Mouse (Mus musculus) kidney, adult 9 months (tissue): Measurements from ENCODE around the gene Crym.

ENCODE experiments used
- DNase-seq: peaks from one replicate; pipeline ENCODE4 v3.0.0; 2022

The Crym gene

DNA sequence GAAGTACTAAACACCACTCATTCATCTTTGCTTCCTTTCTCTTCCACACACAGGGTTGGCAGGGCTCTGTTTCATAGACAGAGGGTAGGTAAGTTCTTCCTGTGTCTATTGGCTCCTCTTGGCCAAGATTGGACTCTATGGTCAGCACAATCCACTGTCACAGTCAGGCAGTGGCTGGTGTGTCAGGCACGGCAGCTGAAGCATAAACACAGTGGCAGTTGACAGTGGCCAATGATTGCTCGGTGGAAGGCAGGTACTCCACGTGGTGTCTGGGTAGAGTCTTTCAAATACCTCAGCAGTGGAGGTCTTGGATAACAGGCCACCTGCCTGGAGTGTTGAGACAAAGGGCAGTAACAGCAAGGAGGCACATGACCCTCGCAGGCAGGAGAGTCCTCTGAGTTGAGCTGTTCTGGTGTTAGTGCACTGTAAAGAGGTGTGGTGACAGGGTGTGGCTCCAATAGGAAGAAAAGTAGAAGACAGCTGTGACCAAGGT, 43.7 kb downstream of the Crym start:
- DNase-seq: no peak

DNA sequence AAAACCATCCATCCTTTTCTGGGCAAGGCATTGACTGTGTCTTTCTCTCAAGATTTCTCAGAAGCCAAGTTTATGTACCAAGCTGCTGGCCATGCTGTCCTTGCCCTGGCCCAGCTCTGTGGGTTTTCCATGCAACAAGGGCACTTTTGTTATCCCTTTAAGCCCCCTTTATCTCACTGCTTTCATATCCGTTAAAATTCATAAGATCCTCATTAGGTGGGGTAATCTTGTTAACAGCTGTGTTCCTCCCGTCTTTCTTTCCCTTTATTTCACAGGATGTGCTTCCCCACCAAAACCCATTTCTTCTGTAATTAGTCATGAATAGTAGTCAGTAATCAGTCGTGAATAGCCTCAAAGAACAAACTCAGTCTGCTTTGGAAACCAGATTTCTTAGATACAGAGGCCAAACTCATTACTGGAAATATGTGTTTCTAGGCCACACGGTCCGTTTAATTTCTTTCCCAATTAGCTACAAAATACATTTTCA, 44.3 kb downstream of the Crym start:
- no peak for DNase-seq

DNA sequence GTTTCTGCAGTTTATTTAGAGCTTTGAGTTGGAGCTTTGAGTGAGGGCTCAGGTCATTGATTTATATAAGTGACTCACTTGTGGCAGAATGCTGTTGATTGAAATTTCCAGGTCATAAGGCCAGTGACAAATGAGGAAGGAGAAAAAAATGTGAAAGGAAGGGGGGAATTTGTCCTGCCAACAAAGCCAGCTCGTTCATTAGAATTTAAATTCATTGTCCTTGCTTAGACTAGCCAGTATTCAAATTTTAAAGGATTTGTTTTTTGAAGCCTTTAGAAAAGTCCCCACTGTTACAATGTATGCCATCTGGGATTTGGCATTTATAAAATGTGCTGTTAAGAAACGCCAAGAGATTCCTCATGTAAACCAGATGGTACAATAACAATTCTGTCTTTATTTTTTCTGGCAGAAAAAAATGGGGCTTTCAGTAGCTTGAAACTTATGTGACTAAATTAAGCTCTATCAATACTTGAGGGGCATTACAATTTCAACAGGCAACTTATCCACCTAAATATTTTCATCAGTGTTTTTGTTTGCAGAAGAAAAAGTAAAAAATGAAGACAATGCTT, 45.0 kb downstream of the Crym start:
- no peak for DNase-seq

DNA sequence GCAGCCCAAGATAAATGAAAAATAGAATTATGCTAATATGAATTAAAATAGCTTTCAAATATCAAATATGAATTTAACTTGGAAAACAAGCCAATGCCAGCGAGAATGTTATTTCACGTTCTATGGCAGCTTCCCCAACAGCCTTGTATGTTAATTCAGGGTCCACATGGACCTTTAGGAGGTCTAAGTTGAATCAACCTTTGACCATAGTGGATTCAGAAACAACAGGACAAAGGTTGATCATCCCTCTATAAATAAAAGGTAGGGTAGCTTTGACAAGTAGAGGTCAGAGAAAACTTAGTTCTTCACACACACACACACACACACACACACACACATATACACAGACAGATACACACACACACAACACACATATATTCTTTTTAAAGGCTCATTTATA, 51.0 kb downstream of the Crym start:
- peak; percentile 34 for DNase-seq

DNA sequence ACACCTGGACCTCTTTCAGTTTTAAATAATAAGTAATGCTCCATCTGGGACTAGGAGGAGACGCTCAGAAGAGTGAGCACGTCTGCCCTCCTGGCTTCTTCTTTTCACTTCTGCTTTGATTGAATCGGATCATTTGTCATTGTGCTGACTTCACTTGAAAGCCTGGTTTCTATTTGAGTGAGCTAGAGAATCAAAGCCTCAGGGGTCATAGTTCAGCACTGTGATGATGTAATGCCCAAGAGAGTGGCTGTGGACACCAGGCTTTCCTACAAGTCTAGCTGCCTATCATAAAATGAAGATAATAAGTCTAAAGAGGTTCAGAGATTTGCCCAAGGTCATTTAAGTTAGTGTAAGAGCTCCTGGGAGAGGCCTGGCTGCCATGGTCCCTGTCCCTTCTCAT, 51.7 kb downstream of the Crym start:
- DNase-seq: peak; percentile 78

DNA sequence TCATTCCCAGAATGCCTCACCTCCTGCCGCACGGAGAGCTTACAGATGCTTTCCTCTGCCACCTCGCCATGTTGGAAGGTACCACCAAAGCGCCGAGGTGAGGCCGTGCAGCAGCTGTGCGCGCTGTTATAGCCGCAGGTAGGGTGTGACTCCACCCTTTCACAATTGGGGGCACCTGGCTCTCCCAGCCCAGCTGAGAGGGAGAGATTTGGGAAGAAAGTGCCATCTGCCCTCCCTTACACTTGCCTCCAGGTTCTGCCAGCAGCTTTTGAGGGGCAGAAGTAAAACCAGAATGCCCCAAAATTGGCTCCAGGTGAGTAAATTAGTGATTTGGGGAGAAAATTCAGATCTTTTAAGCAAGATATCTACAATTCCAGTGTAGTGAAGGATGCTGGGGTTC, 56.7 kb downstream of the Crym start, which contains the start of gene Zp2:
Zp2 (minus strand) TSS at position 101 of the 400 bp plus-strand sequence.
- no peak for DNase-seq

GRCm38 (mm10) chr7:120142743-120143142, 59.2 kb downstream of the Crym start:
- no peak for DNase-seq
